Mouse (Mus musculus) heart, adult 2 months (tissue): ENCODE data around the gene D630023F18Rik.

ENCODE experiments used
- CTCF ChIP-seq: fragments of 200-600 bp; IDR thresholded peaks from 2 replicates; pipeline ENCODE4 v1.8.1; 2022; ENCODE audit warnings: antibody characterized with exemption, mild to moderate bottlenecking, moderate library complexity
- EP300 ChIP-seq: fragments of 200-500 bp; IDR thresholded peaks from 2 replicates; pipeline ENCODE4 v1.6.1; 2011; ENCODE audit warnings: low read depth, low read length, control low read depth; ENCODE audit not compliant: insufficient read depth

DNA sequence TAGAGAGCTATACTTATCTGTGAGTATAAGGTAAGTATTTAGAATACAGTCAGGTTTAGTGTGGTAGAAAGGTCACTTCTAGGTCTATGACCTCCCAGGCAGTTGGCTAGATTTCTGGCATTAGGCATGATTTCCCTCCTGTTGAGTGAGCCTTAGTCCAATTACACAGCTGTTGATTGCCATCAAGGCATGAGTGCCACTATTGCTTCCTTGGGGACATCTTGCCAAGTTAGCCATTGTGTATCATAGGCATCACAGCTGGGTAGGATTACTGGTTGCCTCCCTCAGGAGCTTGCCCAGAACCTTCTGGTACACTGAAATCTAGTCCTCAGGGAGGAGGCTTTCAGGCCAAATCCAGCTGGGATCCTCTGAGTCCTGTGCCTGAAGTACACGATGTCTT lies 9.8 kb upstream of the D630023F18Rik start:
- TF ChIP-seq EP300, result no peak
- TF ChIP-seq CTCF, result no peak
